Mouse (Mus musculus) kidney, adult 2 months (tissue): ENCODE data around the gene Sgip1.

Experiments used
- CTCF ChIP-seq: fragments of 200-500 bp; conservative IDR thresholded peaks from 2 replicates; pipeline ENCODE4 v1.5.1; 2011; ENCODE audit warnings: low read depth, mild to moderate bottlenecking, control low read depth, low read length, moderate library complexity, mixed read lengths; ENCODE audit not compliant: insufficient read depth, insufficient read length
- POLR2A ChIP-seq: fragments of 200-500 bp; IDR thresholded peaks from one replicate; pipeline ENCODE4 v1.6.1; 2011; ENCODE audit warnings: low read depth, low read length, control low read depth

DNA sequence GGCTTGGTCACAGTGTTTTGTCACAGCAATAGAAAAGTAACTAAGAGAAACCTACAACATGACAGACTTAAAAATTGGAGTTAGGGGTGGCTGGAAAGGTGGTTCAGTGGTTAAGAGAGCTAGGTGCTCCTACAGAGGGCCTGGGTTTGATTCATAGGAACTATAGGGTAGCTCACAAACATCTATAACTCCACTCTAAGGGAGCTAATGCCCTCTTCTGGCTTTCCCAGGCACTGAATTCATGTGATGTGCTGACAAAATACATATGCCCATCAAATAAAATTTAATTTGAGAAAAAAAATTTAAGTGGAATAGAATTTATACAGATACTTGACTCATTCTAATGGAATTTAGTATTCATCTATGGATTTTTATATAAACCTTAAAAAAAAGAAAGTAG, 25.6 kb upstream of the Sgip1 start:
- TF ChIP-seq CTCF, result no peak
- TF ChIP-seq POLR2A, result no peak
